In the genomic region with DNA sequence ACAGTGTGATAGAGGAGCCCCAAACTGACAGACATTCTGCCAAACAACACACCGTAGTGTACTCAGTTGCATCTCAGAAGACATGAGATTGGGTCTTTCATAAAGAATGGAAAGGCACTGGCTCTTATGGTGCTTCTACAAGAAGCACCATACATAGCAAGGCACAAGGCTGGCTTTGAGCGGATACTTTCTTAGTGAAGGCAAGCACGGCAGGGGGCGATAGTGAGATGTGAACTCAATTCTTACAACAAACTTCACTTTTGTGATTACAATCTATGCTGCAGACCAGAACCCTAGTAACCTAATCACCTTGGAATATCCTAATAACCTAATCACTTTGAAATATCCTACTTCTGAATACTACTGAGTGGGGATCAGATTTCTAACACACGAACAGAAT, we compare ENCODE assay signal across 9 mouse cellular contexts. TPM values are rescaled to one million over a fixed set of nuclear protein-coding genes. Genes with fewer than 3 reads are reported as not detected.
DNase-seq lines count a peak whose midpoint lies in the region; ATAC-seq and TF ChIP-seq lines count a peak whose summit lies in the region.
"Had no signal": no experiment of that assay in that cellular context is flagged by ENCODE, and none has a peak within 500 bp of the region (broad histone marks: within the 10 kb centered on the region; RNA-seq: fewer than 3 reads in every experiment).

No protein-coding gene starts in this region.

- ATAC-seq in embryonic facial prominence, embryonic 11.5 days (replicated peaks; ENCODE audit: insufficient number of reproducible peaks, low FRiP score, low TSS enrichment, low read depth) = no peak
- ATAC-seq in limb, embryonic 11.5 days (ENCODE audit: insufficient number of reproducible peaks, low FRiP score, low TSS enrichment, low read depth) = no peak

- no peak overlapping the region for H3K27ac ChIP-seq in gastrocnemius, adult 2 months
- H3K27ac ChIP-seq in embryonic facial prominence, embryonic 11.5 days (replicated peaks; ENCODE audit: low read depth, low read length) = no peak overlapping the region
- no peak overlapping the region for H3K27ac ChIP-seq in limb, embryonic 11.5 days (replicated peaks; ENCODE audit: low read depth, low read length)
- H3K27ac ChIP-seq in small intestine, adult 2 months (ENCODE audit: insufficient read depth, low read depth, low read length) = no peak overlapping the region
- H3K27ac ChIP-seq: neural tube, embryonic 13.5 days had no signal

- 52% methylated on average over 5 of the region's 5 CpGs for WGBS in embryonic facial prominence, embryonic 11.5 days
- 61% methylated on average over 5 of the region's 5 CpGs for WGBS in limb, embryonic 11.5 days
- WGBS in small intestine, adult 2 months = 45% methylated on average over 5 of the region's 5 CpGs

- no peaks in the 10 kb centered on the region for H3K36me3 ChIP-seq in embryonic facial prominence, embryonic 11.5 days (replicated peaks; ENCODE audit: control insufficient read depth, insufficient read depth, low read depth, low read length)
- H3K36me3 ChIP-seq in limb, embryonic 11.5 days (ENCODE audit: control insufficient read depth, insufficient read depth, low read length) = no peaks in the 10 kb centered on the region
- peaks cover 24% of the 10 kb centered on the region for H3K36me3 ChIP-seq in small intestine, adult 2 months (ENCODE audit: control insufficient read depth, insufficient read depth, low read length)
- H3K36me3 ChIP-seq: neural tube, embryonic 13.5 days had no signal

- H3K4me3 ChIP-seq in gastrocnemius, adult 2 months = no peak overlapping the region
- no peak overlapping the region for H3K4me3 ChIP-seq in embryonic facial prominence, embryonic 11.5 days (ENCODE audit: low read depth, low read length)
- no peak overlapping the region for H3K4me3 ChIP-seq in limb, embryonic 11.5 days (ENCODE audit: low read depth, low read length)
- H3K4me3 ChIP-seq in small intestine, adult 2 months (ENCODE audit: low read depth, low read length) = no peak overlapping the region
- H3K4me3 ChIP-seq: neural tube, embryonic 13.5 days had no signal

- DNase-seq in gastrocnemius, adult 2 months = peak; percentile 48
- no peak for DNase-seq in gastrocnemius, postnatal 25 days
- DNase-seq in right cerebral cortex, adult 18-20 months = peak; percentile 15
- no peak for DNase-seq in right cerebral cortex, postnatal 36 days (ENCODE audit: low spot score in 2 of 2)
- DNase-seq in embryonic facial prominence, embryonic 11.5 days (ENCODE audit: low spot score) = peak; percentile 67
- DNase-seq in limb, embryonic 11.5 days (ENCODE audit: low spot score) = peak; percentile 55
- DNase-seq in cerebellum, adult 11-12 months = no peak

- no peak overlapping the region for H3K9ac ChIP-seq in embryonic facial prominence, embryonic 11.5 days (replicated peaks; ENCODE audit: low read length)
- no peak overlapping the region for H3K9ac ChIP-seq in limb, embryonic 11.5 days (ENCODE audit: low read length)
- H3K9ac ChIP-seq: neural tube, embryonic 13.5 days had no signal

- no peak overlapping the region for H3K4me2 ChIP-seq in embryonic facial prominence, embryonic 11.5 days (ENCODE audit: low read depth, low read length)
- H3K4me2 ChIP-seq in limb, embryonic 11.5 days (ENCODE audit: low read depth, severe bottlenecking) = no peak overlapping the region
- H3K4me2 ChIP-seq: neural tube, embryonic 13.5 days had no signal

- no peaks in the 10 kb centered on the region for H3K27me3 ChIP-seq in embryonic facial prominence, embryonic 11.5 days (ENCODE audit: control insufficient read depth, insufficient read depth, low read length)
- H3K27me3 ChIP-seq in limb, embryonic 11.5 days (ENCODE audit: control insufficient read depth, insufficient read depth, low read length) = no peaks in the 10 kb centered on the region
- H3K27me3 ChIP-seq in small intestine, adult 2 months (ENCODE audit: control insufficient read depth, insufficient read depth, low read length) = no peaks in the 10 kb centered on the region
- H3K27me3 ChIP-seq: neural tube, embryonic 13.5 days had no signal

- intact Hi-C loops in gastrocnemius, adult 2 months (cut with DNase I) = no loop called here

- no peaks in the 10 kb centered on the region for H3K9me3 ChIP-seq in embryonic facial prominence, embryonic 11.5 days (replicated peaks; ENCODE audit: control insufficient read depth, low read length)
- no peaks in the 10 kb centered on the region for H3K9me3 ChIP-seq in limb, embryonic 11.5 days (ENCODE audit: control insufficient read depth, low read length)
- H3K9me3 ChIP-seq: neural tube, embryonic 13.5 days had no signal

- H3K4me1 ChIP-seq in embryonic facial prominence, embryonic 11.5 days (ENCODE audit: control insufficient read depth, insufficient read depth, low read length) = no peaks in the 10 kb centered on the region
- no peaks in the 10 kb centered on the region for H3K4me1 ChIP-seq in limb, embryonic 11.5 days (ENCODE audit: control insufficient read depth, insufficient read depth, low read length)
- H3K4me1 ChIP-seq in small intestine, adult 2 months (ENCODE audit: control insufficient read depth, insufficient read depth, insufficient read length, low read length) = no peaks in the 10 kb centered on the region; the same call in 1 of the 2 replicates
- H3K4me1 ChIP-seq: neural tube, embryonic 13.5 days had no signal

- no peak for TF ChIP-seq POLR2A in small intestine, adult 2 months (IDR thresholded peaks at IDR 0.05; ENCODE audit: low read depth, low read length)

- peak; percentile 55 for TF ChIP-seq CTCF in gastrocnemius, adult 2 months (IDR thresholded peaks at IDR 0.05)
- peak; percentile 42; the same call in 1 of the 2 replicates for TF ChIP-seq CTCF in small intestine, adult 2 months (IDR thresholded peaks at IDR 0.05; ENCODE audit: extremely low read depth, insufficient read length, insufficient replicate concordance, low read depth, low read length)

RNA-seq across cellular contexts. Expression of gene Ccr9, which starts 12.6 kb away (rescaled TPM):
- not detected for total RNA-seq in gastrocnemius, adult 2 months (2021)
- under 1 TPM in 1 of 2 experiments, not detected in 1; 0.16 TPM for total RNA-seq in gastrocnemius, postnatal 25 days (2021)
- polyA plus RNA-seq in embryonic facial prominence, embryonic 11.5 days (2014; fragmentation: Nextera tagmentation; extraction: Ambion mirVana) = 0.14 TPM in 1 of 2 replicates, not detected in the other
- 0.03 and 0.10 TPM in 2 replicates for polyA plus RNA-seq in limb, embryonic 11.5 days (2014; fragmentation: Nextera tagmentation; extraction: Ambion mirVana)
- 3.7 and 7.1 TPM in 2 replicates for polyA plus RNA-seq in small intestine, adult 2 months (2012; rRNA removed)

RNA-seq across cellular contexts. Expression of gene Slc6a20a, which starts 13.0 kb away (rescaled TPM):
- total RNA-seq in gastrocnemius, adult 2 months (2021) = not detected
- total RNA-seq in gastrocnemius, postnatal 25 days (2021) = not detected
- 0.13 and 0.18 TPM in 2 replicates for polyA plus RNA-seq in embryonic facial prominence, embryonic 11.5 days (2014; fragmentation: Nextera tagmentation; extraction: Ambion mirVana)
- not detected in 2 replicates for polyA plus RNA-seq in limb, embryonic 11.5 days (2014; fragmentation: Nextera tagmentation; extraction: Ambion mirVana)
- 120 and 187 TPM in 2 replicates for polyA plus RNA-seq in small intestine, adult 2 months (2012; rRNA removed)

RNA-seq across cellular contexts. Expression of gene Slc6a20b, which starts 33.3 kb away (rescaled TPM):
- total RNA-seq in gastrocnemius, adult 2 months (2021) = not detected
- not detected for total RNA-seq in gastrocnemius, postnatal 25 days (2021)
- 0.03 and 0.18 TPM in 2 replicates for polyA plus RNA-seq in embryonic facial prominence, embryonic 11.5 days (2014; fragmentation: Nextera tagmentation; extraction: Ambion mirVana)
- 0.11 and 0.27 TPM in 2 replicates for polyA plus RNA-seq in limb, embryonic 11.5 days (2014; fragmentation: Nextera tagmentation; extraction: Ambion mirVana)
- 0.44 and 0.72 TPM in 2 replicates for polyA plus RNA-seq in small intestine, adult 2 months (2012; rRNA removed)

RNA-seq across cellular contexts. Expression of gene Lztfl1, which starts 51.9 kb away (rescaled TPM):
- total RNA-seq in gastrocnemius, adult 2 months (2021) = 10 to 100 TPM; 18.4 to 20.5 TPM
- 10 to 100 TPM; 16.4 to 19.5 TPM for total RNA-seq in gastrocnemius, postnatal 25 days (2021)
- 56.1 and 60.1 TPM in 2 replicates for polyA plus RNA-seq in embryonic facial prominence, embryonic 11.5 days (2014; fragmentation: Nextera tagmentation; extraction: Ambion mirVana)
- polyA plus RNA-seq in limb, embryonic 11.5 days (2014; fragmentation: Nextera tagmentation; extraction: Ambion mirVana) = 43.4 and 47.0 TPM in 2 replicates
- polyA plus RNA-seq in small intestine, adult 2 months (2012; rRNA removed) = 0.32 and 0.43 TPM in 2 replicates

Comparison
In these comparisons a context has a peak if more than half of its experiments do, and no peak if none do; other contexts are left out.
1. DNase-seq: peak in gastrocnemius, adult 2 months (single experiment), right cerebral cortex, adult 18-20 months (single experiment), embryonic facial prominence, embryonic 11.5 days (single experiment) and limb, embryonic 11.5 days (single experiment); none in gastrocnemius, postnatal 25 days (single experiment), right cerebral cortex, postnatal 36 days (0 of 2) and cerebellum, adult 11-12 months (single experiment).
2. RNA of gene Slc6a20a, which starts 13.0 kb away (polyA plus RNA-seq): 120 to 187 TPM in small intestine, adult 2 months; 0.13 to 0.18 TPM in embryonic facial prominence, embryonic 11.5 days and not detected in limb, embryonic 11.5 days; every median in the first group is over 100 times any median in the second.